ENCODE assay signal across 15 mouse cellular contexts in genomic region chr9:55377603-55378250, GRCm38 (mm10). TPM values are rescaled to one million over a fixed set of nuclear protein-coding genes. Genes with fewer than 3 reads are reported as not detected.
DNase-seq lines count a peak whose midpoint lies in the region; TF ChIP-seq lines count a peak whose summit lies in the region.
"Had no signal": no experiment of that assay in that cellular context is flagged by ENCODE, and none has a peak within 500 bp of the region (broad histone marks: within the 10 kb centered on the region; RNA-seq: fewer than 3 reads in every experiment).

No protein-coding gene starts in this region.

- H3K4me3 ChIP-seq in gastrocnemius, adult 2 months, result no peak overlapping the region
- H3K4me3 ChIP-seq: heart, embryonic 12.5 days; midbrain, embryonic 12.5 days had no signal

- DNase-seq in gastrocnemius, adult 2 months, result peak; percentile 39
- DNase-seq in gastrocnemius, postnatal 14 days, result no peak
- peak; percentile 75 for DNase-seq in brain, adult 2 months (ENCODE audit: low read depth, low spot score)
- peak; percentile 51 to 65 for DNase-seq in cerebellum, postnatal 36 days
- DNase-seq in splenic B cell, adult 2 months (ENCODE audit: low read depth, low spot score), result peak; percentile 46
- no peak for DNase-seq in kidney, adult 9 months
- no peak for DNase-seq in urinary bladder, postnatal 25 days (ENCODE audit: low spot score)
- DNase-seq: adrenal gland, adult 2 months; kidney, adult 18-20 months; left cerebral cortex, postnatal 4 days; lung, adult 18-20 months; lung, postnatal 36 days had no signal

- peak overlapping the region; percentile 65 for H3K27ac ChIP-seq in gastrocnemius, adult 2 months
- H3K27ac ChIP-seq: midbrain, embryonic 12.5 days had no signal

- no peaks in the 10 kb centered on the region for H3K36me3 ChIP-seq in splenic B cell, adult 2 months (ENCODE audit: control insufficient read depth, insufficient read depth, low read length, poor library complexity, severe bottlenecking)
- H3K36me3 ChIP-seq: G1E; heart, embryonic 12.5 days; midbrain, embryonic 12.5 days had no signal

- intact Hi-C loops in gastrocnemius, adult 2 months (cut with DNase I), result no loop called here
- intact Hi-C loops in gastrocnemius, postnatal 14 days (cut with DNase I; ENCODE audit: low total_unique reads), result no loop called here

- H3K27me3 ChIP-seq in splenic B cell, adult 2 months (ENCODE audit: control insufficient read depth, insufficient read depth, low read length, poor library complexity, severe bottlenecking), result no peaks in the 10 kb centered on the region
- H3K27me3 ChIP-seq: heart, embryonic 12.5 days; midbrain, embryonic 12.5 days had no signal

- TF ChIP-seq CTCF in gastrocnemius, adult 2 months (IDR thresholded peaks at IDR 0.05), result no peak

RNA-seq across cellular contexts. Expression of gene Tmem266, which starts 51.0 kb away (rescaled TPM):
- total RNA-seq in gastrocnemius, adult 2 months (2021), result 1 to 10 TPM in 1 of 2 experiments, under 1 TPM in 1; 0.84 to 3.6 TPM
- total RNA-seq in gastrocnemius, postnatal 14 days (2021), result under 1 TPM; 0.27 to 0.44 TPM

RNA-seq across cellular contexts. Expression of gene Nrg4, which starts 51.1 kb away (rescaled TPM):
- 1 to 10 TPM in 1 of 2 experiments, under 1 TPM in 1; 0.59 to 1.0 TPM for total RNA-seq in gastrocnemius, adult 2 months (2021)
- under 1 TPM in 1 of 2 experiments, not detected in 1; 0.18 TPM for total RNA-seq in gastrocnemius, postnatal 14 days (2021)

Comparison
In these comparisons a context has a peak if more than half of its experiments do, and no peak if none do; other contexts are left out.
1. DNase-seq: peak in gastrocnemius, adult 2 months (single experiment), brain, adult 2 months (single experiment), cerebellum, postnatal 36 days (2 of 2) and splenic B cell, adult 2 months (single experiment); none in gastrocnemius, postnatal 14 days (single experiment), kidney, adult 9 months (single experiment) and urinary bladder, postnatal 25 days (single experiment).